Mouse (Mus musculus) spleen, postnatal 0 days (tissue): ENCODE results near the gene Gba2. TPM values are rescaled to one million over a fixed set of nuclear protein-coding genes. Genes with fewer than 3 reads are reported as not detected.

ENCODE experiments used
- polyA plus RNA-seq: library from polyadenylated mRNA; unstranded; fragments of >200 nt; fragmentation: Nextera tagmentation; extraction: Ambion mirVana; gene quantifications from 2 replicates; pipeline ENCODE4 v1.2.1, GENCODE M21; 2015

The Gba2 gene
- 16.9 and 18.2 TPM in 2 replicates for polyA plus RNA-seq

GRCm38 (mm10) chr4:43578376-43579204, at the start of gene Gba2, which contains the start of gene Rgp1:
Gba2 (minus strand) TSS chr4:43578873.
Rgp1 (plus strand) TSS chr4:43578715.

GRCm38 (mm10) chr4:43584444-43585416, 6.1 kb upstream of the Gba2 start, which contains the start of gene Msmp:
Msmp (minus strand) TSS chr4:43584494.

DNA sequence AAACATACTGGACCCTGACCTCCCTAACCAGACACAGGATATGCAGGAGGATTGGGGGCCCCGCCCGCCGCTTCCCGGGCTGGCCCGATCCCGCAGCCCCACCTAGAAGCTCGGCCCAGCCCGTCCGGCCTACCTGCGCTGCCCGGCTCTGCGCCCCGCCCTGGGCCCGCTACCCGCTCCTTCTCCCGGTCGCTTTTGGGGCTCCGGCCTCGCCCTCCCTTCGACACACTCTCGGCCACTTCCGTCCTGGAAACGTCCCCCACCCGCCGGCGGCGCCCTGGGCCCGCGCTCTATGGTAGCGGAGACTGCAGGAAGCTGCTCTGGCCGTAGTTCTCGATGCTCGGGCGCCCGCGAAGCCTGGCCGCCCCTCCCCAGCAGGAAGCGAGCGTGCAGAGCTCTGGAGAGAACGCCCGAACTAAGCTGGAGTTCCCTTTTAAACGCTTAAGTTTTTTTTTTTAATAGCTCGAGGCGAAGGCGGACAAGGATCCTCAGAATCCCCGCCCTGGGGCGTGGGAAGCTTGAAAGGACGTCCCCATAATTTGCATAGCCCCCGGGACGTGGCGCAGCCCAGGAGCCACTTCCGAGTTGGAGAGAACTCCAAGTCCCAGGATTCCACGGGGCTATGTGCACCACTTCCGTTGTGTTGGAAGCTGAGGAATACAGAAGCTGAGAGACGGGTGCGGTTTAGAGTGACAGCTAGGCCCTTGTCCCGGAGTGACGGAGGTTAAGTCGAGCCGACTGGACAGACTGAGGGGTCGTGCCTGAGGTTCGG, 16.5 kb downstream of the Gba2 start, which contains the start of the genes Creb3 and Tln1:
Gene Creb3 (plus strand): TSS at position 336 of the 772 bp plus-strand sequence.
Gene Tln1 (minus strand): TSS at position 695 of the 772 bp plus-strand sequence.

Other genes starting within 250 kb of the Gba2 start
- 3.6 and 3.9 TPM in 2 replicates for gene Rusc2, start 196.9 kb downstream of the Gba2 start, polyA plus RNA-seq
- gene Fam166b, start 149.7 kb downstream of the Gba2 start, polyA plus RNA-seq: not detected in 2 replicates
- 1.3 and 2.5 TPM in 2 replicates for gene Tesk1, start 136.9 kb downstream of the Gba2 start, polyA plus RNA-seq
- 8.4 and 12.7 TPM in 2 replicates for gene Cd72, start 124.2 kb downstream of the Gba2 start, polyA plus RNA-seq
- 0.59 and 1.4 TPM in 2 replicates for gene Sit1, start 95.1 kb downstream of the Gba2 start, polyA plus RNA-seq
- gene Ccdc107, start 86.0 kb downstream of the Gba2 start, polyA plus RNA-seq: 42.9 and 45.9 TPM in 2 replicates
- gene Arhgef39, start 79.2 kb downstream of the Gba2 start, polyA plus RNA-seq: 38.1 and 40.1 TPM in 2 replicates
- 3.2 and 3.7 TPM in 2 replicates for gene Car9, start 71.9 kb downstream of the Gba2 start, polyA plus RNA-seq
- 63.0 and 70.1 TPM in 2 replicates for gene Tpm2, start 55.1 kb downstream of the Gba2 start, polyA plus RNA-seq
- gene Creb3, start 16.5 kb downstream of the Gba2 start, polyA plus RNA-seq: 23.7 and 33.8 TPM in 2 replicates
- gene Tln1, start 16.2 kb downstream of the Gba2 start, polyA plus RNA-seq: 62.7 and 73.4 TPM in 2 replicates
- 16.0 and 17.6 TPM in 2 replicates for gene Rgp1, start 158 bp downstream of the Gba2 start, polyA plus RNA-seq
- 0.54 and 0.72 TPM in 2 replicates for gene Msmp, start 5.6 kb upstream of the Gba2 start, polyA plus RNA-seq
- 3.3 and 4.7 TPM in 2 replicates for gene Npr2, start 53.1 kb upstream of the Gba2 start, polyA plus RNA-seq
- gene Spag8, start 74.7 kb upstream of the Gba2 start, polyA plus RNA-seq: 0.20 and 0.70 TPM in 2 replicates
- gene Hint2, start 77.6 kb upstream of the Gba2 start, polyA plus RNA-seq: 73.1 and 79.8 TPM in 2 replicates
- gene Tmem8b, start 90.1 kb upstream of the Gba2 start, polyA plus RNA-seq: 1.1 and 1.5 TPM in 2 replicates
- gene Fam221b, start 90.3 kb upstream of the Gba2 start, polyA plus RNA-seq: 1.5 and 2.0 TPM in 2 replicates
- not detected in 2 replicates for gene Olfr70, start 121.9 kb upstream of the Gba2 start, polyA plus RNA-seq
- gene Olfr71, start 131.4 kb upstream of the Gba2 start, polyA plus RNA-seq: not detected in 2 replicates
- gene Hrct1, start 148.3 kb upstream of the Gba2 start, polyA plus RNA-seq: 0.17 and 0.59 TPM in 2 replicates
- 0.07 TPM in 1 of 2 replicates, not detected in the other for gene Spaar, start 151.2 kb upstream of the Gba2 start, polyA plus RNA-seq
- not detected in 2 replicates for gene Olfr159, start 192.1 kb upstream of the Gba2 start, polyA plus RNA-seq
- not detected in 2 replicates for gene Olfr156, start 245.0 kb upstream of the Gba2 start, polyA plus RNA-seq